Mouse (Mus musculus): ENCODE data around the gene Ddx19a. TPM values are rescaled to one million over a fixed set of nuclear protein-coding genes. Genes with fewer than 3 reads are reported as not detected.
"Not testable (repeated sequence)": the region's sequence is repeated elsewhere in the genome, so short reads cannot be mapped to it uniquely, and the experiment has no call there.

Gene Ddx19a
- polyA plus RNA-seq, 1 experiment, result 24.3 TPM

- WGBS, result 95% methylated on average over 7 of the region's 7 CpGs
Measured at GRCm38 (mm10) chr8:111032916-111033315, 35.3 kb upstream of the Ddx19a start, which contains the start of gene Aars. Aars (plus strand) TSS chr8:111033144.

GRCm38 (mm10) chr8:111031572-111031971 is 34.0 kb upstream of the Ddx19a start, which contains the start of gene Ddx19b:
Ddx19b (minus strand) TSS chr8:111031751.
- Histone ChIP-seq H3K27ac (ENCODE audit: insufficient read depth, low read depth, low read length) (no peak within 1 kb of the TSS), H3K4me3 (ENCODE audit: insufficient read depth, low read depth, low read length) (no peak within 1 kb of the TSS), H3K4me1 (ENCODE audit: control insufficient read depth, insufficient read depth, low read length) (peaks cover 3% of the 10 kb centered on the region; the same call in 1 of the 2 replicates), H3K27me3 (replicated peaks; ENCODE audit: control insufficient read depth, insufficient read depth, low read length) (no peaks in the 10 kb centered on the region), H3K36me3 (ENCODE audit: control insufficient read depth, insufficient read depth, low read length) (no peaks in the 10 kb centered on the region)
- WGBS, result 94% methylated on average over 19 of the region's 19 CpGs
- TF ChIP-seq POLR2A (IDR thresholded peaks at IDR 0.05; ENCODE audit: low read depth, low read length), result no peak
- TF ChIP-seq CTCF (conservative IDR thresholded peaks at IDR 0.05; ENCODE audit: insufficient read depth, insufficient read length, low read depth, low read length), result no peak
- DNase-seq, result no peak

More at GRCm38 (mm10) chr8:111032916-111033315, 35.3 kb upstream of the Ddx19a start, which contains the start of gene Aars:
- H3K27ac ChIP-seq (ENCODE audit: insufficient read depth, low read depth, low read length), result peak within 1 kb of the TSS; percentile 81
- peak within 1 kb of the TSS; percentile 73 for H3K4me3 ChIP-seq (ENCODE audit: insufficient read depth, low read depth, low read length)
- no peaks in the 10 kb centered on the region for H3K27me3 ChIP-seq (replicated peaks; ENCODE audit: control insufficient read depth, insufficient read depth, low read length)
- H3K36me3 ChIP-seq (ENCODE audit: control insufficient read depth, insufficient read depth, low read length), result no peaks in the 10 kb centered on the region
- DNase-seq, result no peak
- peaks cover 3% of the 10 kb centered on the region; the same call in 1 of the 2 replicates for H3K4me1 ChIP-seq (ENCODE audit: control insufficient read depth, insufficient read depth, low read length)
- TF ChIP-seq CTCF (conservative IDR thresholded peaks at IDR 0.05; ENCODE audit: insufficient read depth, insufficient read length, low read depth, low read length) (no peak), POLR2A (IDR thresholded peaks at IDR 0.05; ENCODE audit: low read depth, low read length) (no peak)

- Histone ChIP-seq H3K4me3 (ENCODE audit: insufficient read depth, low read depth, low read length) (no peak overlapping the region), H3K27me3 (replicated peaks; ENCODE audit: control insufficient read depth, insufficient read depth, low read length) (no peaks in the 10 kb centered on the region), H3K36me3 (ENCODE audit: control insufficient read depth, insufficient read depth, low read length) (no peaks in the 10 kb centered on the region), H3K27ac (ENCODE audit: insufficient read depth, low read depth, low read length) (no peak overlapping the region), H3K4me1 (ENCODE audit: control insufficient read depth, insufficient read depth, low read length) (peaks cover 3% of the 10 kb centered on the region; the same call in 1 of the 2 replicates)
- DNase-seq, result no peak
- WGBS, result 75% methylated on average over 6 of the region's 6 CpGs
- TF ChIP-seq CTCF (conservative IDR thresholded peaks at IDR 0.05; ENCODE audit: insufficient read depth, insufficient read length, low read depth, low read length) (no peak), POLR2A (IDR thresholded peaks at IDR 0.05; ENCODE audit: low read depth, low read length) (no peak)
Measured at GRCm38 (mm10) chr8:111030045-111030444, 32.4 kb upstream of the Ddx19a start.

GRCm38 (mm10) chr8:111029589-111029988 is 32.0 kb upstream of the Ddx19a start:
- H3K4me1 ChIP-seq (ENCODE audit: control insufficient read depth, insufficient read depth, low read length), result peaks cover 3% of the 10 kb centered on the region; the same call in 1 of the 2 replicates
- H3K4me3 ChIP-seq (ENCODE audit: insufficient read depth, low read depth, low read length), result no peak overlapping the region
- no peak for DNase-seq
- no peaks in the 10 kb centered on the region for H3K36me3 ChIP-seq (ENCODE audit: control insufficient read depth, insufficient read depth, low read length)
- H3K27me3 ChIP-seq (replicated peaks; ENCODE audit: control insufficient read depth, insufficient read depth, low read length), result no peaks in the 10 kb centered on the region
- H3K27ac ChIP-seq (ENCODE audit: insufficient read depth, low read depth, low read length), result no peak overlapping the region
- 48% methylated on average over 4 of the region's 4 CpGs for WGBS
- TF ChIP-seq POLR2A (IDR thresholded peaks at IDR 0.05; ENCODE audit: low read depth, low read length), result no peak
- no peak for TF ChIP-seq CTCF (conservative IDR thresholded peaks at IDR 0.05; ENCODE audit: insufficient read depth, insufficient read length, low read depth, low read length)

GRCm38 (mm10) chr8:111027391-111027937 is 29.9 kb upstream of the Ddx19a start:
- Histone ChIP-seq H3K4me1 (ENCODE audit: control insufficient read depth, insufficient read depth, low read length) (no peaks in the 10 kb centered on the region), H3K27ac (ENCODE audit: insufficient read depth, low read depth, low read length) (peak overlapping the region; percentile 54), H3K36me3 (ENCODE audit: control insufficient read depth, insufficient read depth, low read length) (no peaks in the 10 kb centered on the region), H3K27me3 (replicated peaks; ENCODE audit: control insufficient read depth, insufficient read depth, low read length) (no peaks in the 10 kb centered on the region), H3K4me3 (ENCODE audit: insufficient read depth, low read depth, low read length) (peak overlapping the region; percentile 95)
- DNase-seq, result peak; percentile 95
- TF ChIP-seq CTCF (conservative IDR thresholded peaks at IDR 0.05; ENCODE audit: insufficient read depth, insufficient read length, low read depth, low read length) (no peak), POLR2A (IDR thresholded peaks at IDR 0.05; ENCODE audit: low read depth, low read length) (peak; percentile 60)
- under 1% methylated on average over 31 of the region's 31 CpGs for WGBS

DNA sequence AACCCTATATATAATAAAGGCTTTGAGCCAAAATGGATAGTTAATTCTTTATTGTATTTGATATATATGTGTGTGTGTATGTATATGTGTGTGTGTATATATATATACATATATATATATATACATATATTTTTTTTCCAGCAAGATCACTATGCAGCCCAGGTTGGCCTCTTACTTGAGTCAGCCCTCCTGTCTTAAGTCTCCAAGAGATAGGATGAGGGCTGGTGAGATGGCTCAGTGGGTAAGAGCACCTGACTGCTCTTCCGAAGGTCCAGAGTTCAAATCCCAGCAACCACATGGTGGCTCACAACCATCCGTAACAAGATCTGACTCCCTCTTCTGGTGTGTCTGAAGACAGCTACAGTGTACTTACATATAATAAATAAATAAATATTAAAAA is 29.0 kb upstream of the Ddx19a start:
- H3K27me3 ChIP-seq (replicated peaks; ENCODE audit: control insufficient read depth, insufficient read depth, low read length); H3K27ac ChIP-seq (ENCODE audit: insufficient read depth, low read depth, low read length); H3K4me3 ChIP-seq (ENCODE audit: insufficient read depth, low read depth, low read length); DNase-seq; H3K4me1 ChIP-seq (ENCODE audit: control insufficient read depth, insufficient read depth, low read length); H3K36me3 ChIP-seq (ENCODE audit: control insufficient read depth, insufficient read depth, low read length): not testable (repeated sequence)
- 89% methylated on average over 2 of the region's 2 CpGs for WGBS

GRCm38 (mm10) chr8:111010230-111010991 is 12.8 kb upstream of the Ddx19a start:
- not testable (repeated sequence) for DNase-seq; H3K27ac ChIP-seq (ENCODE audit: insufficient read depth, low read depth, low read length); H3K4me3 ChIP-seq (ENCODE audit: insufficient read depth, low read depth, low read length); H3K27me3 ChIP-seq (replicated peaks; ENCODE audit: control insufficient read depth, insufficient read depth, low read length); H3K4me1 ChIP-seq (ENCODE audit: control insufficient read depth, insufficient read depth, low read length); H3K36me3 ChIP-seq (ENCODE audit: control insufficient read depth, insufficient read depth, low read length)
- 82% methylated on average over 9 of the region's 10 CpGs for WGBS
